Mouse (Mus musculus): ENCODE measurements around the gene Tspan32. TPM values are rescaled to one million over a fixed set of nuclear protein-coding genes. Genes with fewer than 3 reads are reported as not detected.

Gene Tspan32
- polyA plus RNA-seq, 1 experiment: 3.5 TPM

DNA sequence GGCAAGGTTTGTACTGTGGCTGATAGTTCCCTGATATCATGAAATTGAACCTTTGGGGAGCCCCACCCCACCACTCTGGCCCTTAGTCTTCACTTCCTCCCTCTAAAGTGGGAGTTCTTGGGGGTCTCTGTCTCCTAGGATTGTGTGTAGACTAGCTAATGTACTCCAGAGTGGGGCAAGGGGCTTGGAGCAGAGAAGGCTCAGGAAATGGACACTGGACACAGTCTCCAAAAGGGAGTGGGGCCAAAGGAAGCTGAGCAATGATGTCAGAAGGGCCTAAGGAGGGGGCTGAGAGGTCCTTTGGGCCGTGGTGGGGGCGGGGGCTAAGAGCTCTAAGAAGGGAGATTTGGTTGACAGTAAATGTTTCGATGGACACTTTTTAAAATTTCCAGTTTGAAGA, 50.2 kb downstream of the Tspan32 start:
- H3K36me3 ChIP-seq (ENCODE audit: control insufficient read depth, insufficient read depth, low read length): no peaks in the 10 kb centered on the region
- peak overlapping the region; percentile 87; the same call in 1 of the 2 replicates for H3K4me3 ChIP-seq (ENCODE audit: low read depth, low read length)
- TF ChIP-seq POLR2A (IDR thresholded peaks at IDR 0.05; ENCODE audit: low read depth, low read length) (no peak), CTCF (IDR thresholded peaks at IDR 0.05; ENCODE audit: extremely low read depth, insufficient read length, insufficient replicate concordance, low read depth, low read length) (no peak)
- H3K27me3 ChIP-seq (ENCODE audit: control insufficient read depth, insufficient read depth, low read length): no peaks in the 10 kb centered on the region
- H3K4me1 ChIP-seq (ENCODE audit: control insufficient read depth, insufficient read depth, insufficient read length, low read length): peaks cover 59% of the 10 kb centered on the region
- no peak overlapping the region for H3K27ac ChIP-seq (ENCODE audit: insufficient read depth, low read depth, low read length)
- 49% methylated on average over 3 of the region's 3 CpGs for WGBS

DNA sequence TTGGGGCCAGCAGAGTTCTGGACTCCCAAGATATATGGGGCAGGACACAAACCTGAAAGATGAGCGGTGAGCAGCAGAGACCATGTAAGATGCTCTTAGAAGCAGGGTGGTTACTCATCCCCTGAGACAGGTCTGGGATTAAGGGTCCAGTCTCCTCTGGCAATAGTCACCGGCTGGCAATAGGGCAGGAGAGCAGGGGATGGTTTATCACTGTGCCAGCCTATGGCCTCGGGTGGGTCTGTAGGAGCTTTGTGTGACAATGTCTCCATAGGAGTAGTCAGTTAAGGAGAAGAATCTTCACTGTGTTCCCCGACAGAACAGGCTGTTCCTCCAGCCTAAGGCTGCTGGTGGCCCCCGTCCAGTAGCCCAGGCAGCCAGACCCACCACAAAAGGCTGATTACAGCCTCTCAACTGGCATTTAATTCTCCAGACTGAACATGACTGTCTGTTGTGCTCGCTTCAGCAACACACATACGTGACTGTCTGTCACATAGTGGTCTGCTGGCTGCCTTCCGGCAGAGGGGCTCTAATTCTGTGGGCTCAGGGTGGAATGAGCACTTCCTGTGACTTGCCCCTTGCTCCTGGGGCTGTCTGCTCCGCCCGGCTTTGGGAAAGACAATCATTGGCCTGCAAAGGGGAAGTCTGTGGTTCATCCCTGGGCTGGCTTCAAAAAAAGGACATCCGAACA, 50.8 kb downstream of the Tspan32 start:
- H3K4me3 ChIP-seq (ENCODE audit: low read depth, low read length): peak overlapping the region; percentile 14
- H3K27ac ChIP-seq (ENCODE audit: insufficient read depth, low read depth, low read length): peak overlapping the region; percentile 1; the same call in 1 of the 2 replicates
- peaks cover 60% of the 10 kb centered on the region for H3K4me1 ChIP-seq (ENCODE audit: control insufficient read depth, insufficient read depth, insufficient read length, low read length)
- no peaks in the 10 kb centered on the region for H3K36me3 ChIP-seq (ENCODE audit: control insufficient read depth, insufficient read depth, low read length)
- TF ChIP-seq POLR2A (IDR thresholded peaks at IDR 0.05; ENCODE audit: low read depth, low read length) (no peak), CTCF (IDR thresholded peaks at IDR 0.05; ENCODE audit: extremely low read depth, insufficient read length, insufficient replicate concordance, low read depth, low read length) (no peak)
- no peaks in the 10 kb centered on the region for H3K27me3 ChIP-seq (ENCODE audit: control insufficient read depth, insufficient read depth, low read length)
- 27% methylated on average over 11 of the region's 11 CpGs for WGBS

DNA sequence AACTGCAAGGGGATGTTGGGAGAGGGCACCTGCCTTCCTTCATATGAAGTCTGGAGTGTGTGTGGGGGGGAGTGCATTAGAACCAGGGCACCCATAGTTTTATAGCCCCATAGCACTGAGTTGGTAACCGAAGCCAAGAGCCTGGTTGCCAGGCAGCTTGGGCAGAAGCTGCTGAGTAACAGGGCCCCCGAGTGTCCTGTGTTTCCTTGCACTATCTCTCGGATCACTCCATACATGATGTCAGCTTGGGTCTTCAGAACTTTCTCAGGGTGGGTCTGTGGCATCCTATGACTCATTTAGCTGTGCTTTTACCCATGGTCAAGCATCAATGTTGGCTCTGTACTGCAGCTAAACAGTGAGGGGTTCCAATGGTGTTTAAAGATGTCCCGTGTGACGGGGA, 52.2 kb downstream of the Tspan32 start:
- WGBS: 22% methylated on average over 5 of the region's 5 CpGs
- H3K4me3 ChIP-seq (ENCODE audit: low read depth, low read length): no peak overlapping the region

DNA sequence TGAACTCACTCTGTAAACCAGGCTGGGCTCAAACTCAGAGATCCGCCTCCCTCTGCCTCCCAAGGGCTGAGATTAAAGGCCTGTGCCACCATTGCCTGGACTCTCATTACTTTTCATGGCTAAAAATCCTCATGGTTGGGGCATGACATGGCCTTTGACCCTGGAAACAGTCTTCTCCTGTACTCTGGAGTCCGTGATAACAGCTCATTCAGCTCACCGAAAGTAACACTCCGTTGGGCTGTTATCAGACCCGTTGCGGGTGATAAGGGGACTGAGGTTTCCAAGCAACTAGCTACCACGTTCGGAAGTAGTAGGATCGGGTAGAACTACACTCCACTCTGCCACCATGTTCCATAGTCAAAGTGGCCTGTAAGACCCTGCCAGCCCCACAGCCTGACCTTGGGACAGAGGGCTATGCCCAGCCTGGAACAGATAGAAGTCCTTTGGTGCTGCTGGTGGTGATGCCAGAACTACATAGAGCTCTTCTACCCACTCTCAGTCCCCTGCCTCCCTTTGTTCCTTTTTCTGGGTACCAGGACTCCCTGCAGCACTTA, 52.9 kb downstream of the Tspan32 start:
- Histone ChIP-seq H3K27ac (ENCODE audit: insufficient read depth, low read depth, low read length) (peak overlapping the region; percentile 79), H3K27me3 (ENCODE audit: control insufficient read depth, insufficient read depth, low read length) (no peaks in the 10 kb centered on the region), H3K4me1 (ENCODE audit: control insufficient read depth, insufficient read depth, insufficient read length, low read length) (peaks cover 62% of the 10 kb centered on the region), H3K36me3 (ENCODE audit: control insufficient read depth, insufficient read depth, low read length) (peaks cover 9% of the 10 kb centered on the region), H3K4me3 (ENCODE audit: low read depth, low read length) (no peak overlapping the region)
- no peak for TF ChIP-seq POLR2A (IDR thresholded peaks at IDR 0.05; ENCODE audit: low read depth, low read length)
- no peak for TF ChIP-seq CTCF (IDR thresholded peaks at IDR 0.05; ENCODE audit: extremely low read depth, insufficient read length, insufficient replicate concordance, low read depth, low read length)
- 24% methylated on average over 9 of the region's 9 CpGs for WGBS

More for the DNA sequence above, 52.2 kb downstream of the Tspan32 start:
- Histone ChIP-seq H3K27ac (ENCODE audit: insufficient read depth, low read depth, low read length) (peak overlapping the region; percentile 79), H3K27me3 (ENCODE audit: control insufficient read depth, insufficient read depth, low read length) (no peaks in the 10 kb centered on the region), H3K36me3 (ENCODE audit: control insufficient read depth, insufficient read depth, low read length) (peaks cover 3% of the 10 kb centered on the region), H3K4me1 (ENCODE audit: control insufficient read depth, insufficient read depth, insufficient read length, low read length) (peaks cover 59% of the 10 kb centered on the region)
- TF ChIP-seq POLR2A (IDR thresholded peaks at IDR 0.05; ENCODE audit: low read depth, low read length): no peak
- TF ChIP-seq CTCF (IDR thresholded peaks at IDR 0.05; ENCODE audit: extremely low read depth, insufficient read length, insufficient replicate concordance, low read depth, low read length): no peak

DNA sequence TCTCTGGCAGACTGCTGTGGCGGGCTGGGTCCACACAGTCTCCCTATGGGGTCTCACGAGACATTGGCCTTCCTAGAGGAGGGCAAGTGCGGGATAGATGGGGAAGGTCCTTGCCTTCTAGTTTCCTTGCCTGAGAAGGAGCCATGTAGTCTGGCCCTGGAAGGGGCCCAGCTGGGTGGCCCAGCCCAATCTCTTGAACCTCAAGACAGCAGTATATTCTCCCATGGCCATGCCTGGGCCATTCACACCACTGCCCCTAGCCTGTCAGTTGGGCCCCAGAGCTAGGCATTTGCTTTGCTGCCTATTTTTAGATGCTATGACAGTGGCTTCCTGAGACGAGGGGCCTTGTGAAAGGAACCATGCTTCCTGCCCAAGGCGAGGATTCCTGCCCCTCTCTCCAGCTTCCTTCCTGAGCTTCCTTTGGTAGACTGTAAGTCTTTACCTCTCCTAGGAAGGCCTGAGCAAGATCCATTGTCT, 53.4 kb downstream of the Tspan32 start:
- Histone ChIP-seq H3K4me3 (ENCODE audit: low read depth, low read length) (no peak overlapping the region), H3K27ac (ENCODE audit: insufficient read depth, low read depth, low read length) (peak overlapping the region; percentile 79), H3K4me1 (ENCODE audit: control insufficient read depth, insufficient read depth, insufficient read length, low read length) (peaks cover 61% of the 10 kb centered on the region), H3K36me3 (ENCODE audit: control insufficient read depth, insufficient read depth, low read length) (peaks cover 13% of the 10 kb centered on the region), H3K27me3 (ENCODE audit: control insufficient read depth, insufficient read depth, low read length) (no peaks in the 10 kb centered on the region)
- TF ChIP-seq CTCF (IDR thresholded peaks at IDR 0.05; ENCODE audit: extremely low read depth, insufficient read length, insufficient replicate concordance, low read depth, low read length): no peak
- no peak for TF ChIP-seq POLR2A (IDR thresholded peaks at IDR 0.05; ENCODE audit: low read depth, low read length)
- WGBS: 43% methylated on average over 5 of the region's 5 CpGs

DNA sequence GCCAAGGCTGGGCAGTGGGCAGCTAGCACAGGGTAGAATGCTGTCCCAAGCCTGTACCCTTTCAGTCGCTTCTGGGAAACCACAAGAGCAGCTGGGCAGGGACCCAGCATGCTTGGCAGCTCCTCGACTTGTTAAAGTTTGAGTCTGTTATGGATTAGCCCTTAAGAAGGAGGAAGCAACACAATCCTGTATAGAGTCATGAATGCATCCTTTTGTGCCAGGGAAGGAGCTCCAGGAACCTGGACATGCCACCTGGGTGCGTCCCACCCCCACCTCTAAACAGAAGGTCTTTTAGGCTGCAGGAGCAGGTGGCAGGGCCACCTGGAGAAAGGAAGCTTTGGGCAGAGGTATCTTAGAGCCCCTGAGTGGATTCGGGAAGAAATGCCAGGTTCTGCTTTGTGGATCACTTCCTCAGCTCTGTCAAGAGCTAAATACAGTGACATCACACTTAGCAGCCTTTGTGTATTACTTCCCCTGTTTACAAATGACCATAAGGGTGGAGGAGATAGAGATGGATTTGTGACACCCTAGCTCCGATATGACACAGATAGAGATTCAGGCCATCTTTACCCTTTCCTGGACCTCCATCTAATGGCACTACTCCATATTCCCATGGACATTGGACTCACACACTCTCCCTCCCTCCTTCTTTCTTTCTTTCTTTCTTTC, 54.5 kb downstream of the Tspan32 start:
- Histone ChIP-seq H3K27ac (ENCODE audit: insufficient read depth, low read depth, low read length) (peak overlapping the region; percentile 79), H3K27me3 (ENCODE audit: control insufficient read depth, insufficient read depth, low read length) (no peaks in the 10 kb centered on the region), H3K36me3 (ENCODE audit: control insufficient read depth, insufficient read depth, low read length) (peaks cover 19% of the 10 kb centered on the region), H3K4me1 (ENCODE audit: control insufficient read depth, insufficient read depth, insufficient read length, low read length) (peaks cover 56% of the 10 kb centered on the region), H3K4me3 (ENCODE audit: low read depth, low read length) (no peak overlapping the region)
- no peak for TF ChIP-seq CTCF (IDR thresholded peaks at IDR 0.05; ENCODE audit: extremely low read depth, insufficient read length, insufficient replicate concordance, low read depth, low read length)
- no peak for TF ChIP-seq POLR2A (IDR thresholded peaks at IDR 0.05; ENCODE audit: low read depth, low read length)
- 17% methylated on average over 5 of the region's 5 CpGs for WGBS

DNA sequence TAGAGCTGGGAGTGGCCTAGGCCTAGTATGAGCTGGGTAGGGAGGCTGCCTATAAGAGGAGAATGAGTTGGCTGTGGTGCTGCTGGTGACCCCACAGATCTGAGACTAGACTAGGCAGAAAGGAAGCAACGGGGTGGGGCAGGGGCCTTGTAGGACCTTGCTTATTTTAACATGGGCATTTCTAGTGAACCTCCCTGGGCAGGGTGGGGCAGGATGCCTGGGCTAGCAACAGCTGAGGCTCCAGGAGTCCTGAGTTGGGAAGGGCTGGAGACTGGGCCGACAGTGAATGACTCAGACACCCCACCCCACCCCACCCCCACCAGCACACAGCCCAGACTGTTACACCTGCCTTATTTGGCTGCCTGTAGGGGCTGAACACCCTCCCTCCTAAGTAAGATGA, 57.9 kb downstream of the Tspan32 start:
- Histone ChIP-seq H3K36me3 (ENCODE audit: control insufficient read depth, insufficient read depth, low read length) (peaks cover 41% of the 10 kb centered on the region), H3K27ac (ENCODE audit: insufficient read depth, low read depth, low read length) (no peak overlapping the region), H3K4me1 (ENCODE audit: control insufficient read depth, insufficient read depth, insufficient read length, low read length) (peaks cover 29% of the 10 kb centered on the region), H3K4me3 (ENCODE audit: low read depth, low read length) (no peak overlapping the region), H3K27me3 (ENCODE audit: control insufficient read depth, insufficient read depth, low read length) (no peaks in the 10 kb centered on the region)
- TF ChIP-seq POLR2A (IDR thresholded peaks at IDR 0.05; ENCODE audit: low read depth, low read length): no peak
- TF ChIP-seq CTCF (IDR thresholded peaks at IDR 0.05; ENCODE audit: extremely low read depth, insufficient read length, insufficient replicate concordance, low read depth, low read length): no peak
- WGBS: 41% methylated on average over 2 of the region's 2 CpGs
